Mouse (Mus musculus) frontal cortex, postnatal 10 days (tissue): ENCODE data around the gene Erp29.

Source experiments
- DNase-seq, 2 experiments: peaks; one replicate each; pipeline ENCODE4 v3.0.0; 2022; ENCODE audit warnings: low spot score in 2 of 2, mixed read lengths in 1 of 2

The Erp29 gene

DNA sequence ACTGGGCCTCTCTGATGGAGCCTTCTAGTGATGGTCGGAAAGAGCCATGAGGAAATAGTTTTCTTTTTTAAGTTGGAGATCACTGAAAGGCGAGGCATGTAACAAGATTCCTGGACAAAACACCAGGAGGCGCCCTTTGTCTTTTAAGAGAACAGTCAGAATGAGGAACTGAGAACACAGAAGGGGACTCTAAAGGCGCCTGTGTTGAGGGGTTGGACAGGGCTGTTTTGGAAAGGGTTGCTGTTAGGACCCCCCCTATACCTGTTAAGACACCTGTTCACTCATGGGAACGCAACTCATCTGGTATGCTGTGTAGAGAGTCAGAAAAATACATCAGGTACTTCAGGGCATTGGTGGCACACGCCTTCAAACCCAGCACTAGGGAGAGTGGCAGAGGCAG, 2.3 kb downstream of the Erp29 start:
- DNase-seq: peak in 1 of 2 experiments; percentile 38

DNA sequence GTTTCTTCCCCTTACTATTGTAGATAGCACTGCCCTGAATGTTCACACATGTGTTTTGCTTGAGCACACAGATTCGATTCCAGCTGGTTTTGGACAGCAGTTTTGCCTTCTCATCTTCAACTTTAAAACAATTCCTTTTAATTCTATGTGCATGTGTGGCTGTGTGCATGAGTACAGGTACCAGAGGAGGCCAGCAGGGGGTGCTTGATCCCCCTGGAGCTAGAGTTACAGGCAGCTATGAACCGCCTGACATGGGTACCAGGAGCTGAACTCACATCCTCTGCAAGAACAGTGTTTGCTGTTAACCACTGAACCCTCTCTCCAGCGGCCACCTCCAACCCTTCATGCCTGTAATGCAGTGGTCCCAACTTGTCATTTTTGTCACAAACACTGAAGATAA, 3.9 kb downstream of the Erp29 start:
- DNase-seq: no peak

GRCm38 (mm10) chr5:121444870-121445269, 7.4 kb downstream of the Erp29 start:
- DNase-seq: no peak

DNA sequence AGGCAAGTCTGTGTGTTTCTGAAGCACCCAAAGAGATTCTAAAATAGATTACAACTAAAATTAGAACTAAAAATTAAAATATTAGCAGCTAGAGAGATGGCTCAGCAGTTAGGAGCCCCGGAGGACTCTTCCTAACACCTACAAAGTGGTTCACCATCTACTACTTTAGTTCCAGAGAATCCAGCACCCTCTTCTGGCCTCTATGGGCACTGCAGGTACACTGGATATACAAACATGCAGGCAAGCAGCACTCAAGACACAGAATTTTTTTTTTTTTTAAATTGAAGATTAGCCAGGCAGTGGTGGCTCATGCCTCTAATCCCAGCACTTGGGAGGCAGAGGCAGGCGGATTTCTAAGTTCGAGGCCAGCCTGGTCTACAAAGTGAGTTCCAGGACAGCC, 8.8 kb downstream of the Erp29 start:
- DNase-seq: peak; percentile 41 to 59

DNA sequence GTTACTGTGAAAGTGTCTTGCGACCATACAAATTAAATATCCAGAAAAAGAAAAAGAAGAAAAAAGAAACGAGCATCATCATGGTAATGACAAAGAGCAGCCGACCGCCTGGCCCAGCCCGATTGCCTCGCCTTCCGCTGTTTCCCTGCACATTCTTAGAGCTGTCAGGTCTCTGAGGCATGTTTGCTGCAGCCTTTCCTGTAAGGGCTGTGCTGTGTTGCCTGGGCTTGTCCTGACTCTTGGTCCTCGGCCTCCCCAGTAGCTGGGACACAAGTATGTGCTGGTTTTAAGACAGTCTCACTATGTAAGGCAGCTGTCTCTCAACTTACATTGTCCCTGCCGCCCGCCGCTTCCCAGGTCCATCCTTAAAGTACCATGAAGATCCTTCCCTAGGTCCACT, 13.6 kb downstream of the Erp29 start:
- DNase-seq: no peak

- no peak for DNase-seq
These were observed 14.2 kb downstream of the Erp29 start for GRCm38 (mm10) chr5:121438131-121438530.

DNA sequence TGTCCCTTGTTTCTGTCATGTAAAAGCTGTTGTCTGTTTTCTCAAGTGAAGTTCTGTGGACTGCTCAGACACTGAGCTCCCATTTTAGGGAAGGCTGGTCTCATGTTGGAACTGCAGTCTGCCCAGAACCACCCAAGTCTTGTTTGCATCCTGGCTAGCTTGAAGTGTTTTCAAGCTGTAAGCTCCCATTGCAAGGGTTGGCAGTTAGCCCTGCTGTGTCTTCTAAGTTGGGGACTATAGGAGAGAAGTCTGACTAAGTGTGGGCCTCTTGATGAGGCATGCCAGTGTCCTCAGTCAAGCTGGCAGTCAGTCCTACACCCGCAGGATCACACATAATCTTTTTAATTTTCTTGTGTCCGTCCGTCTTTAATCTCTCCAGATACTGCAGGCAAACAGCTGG, 23.4 kb downstream of the Erp29 start:
- no peak for DNase-seq

- no peak for DNase-seq
These were observed 29.0 kb downstream of the Erp29 start for GRCm38 (mm10) chr5:121423297-121423696.

- no peak for DNase-seq
These were observed 29.5 kb downstream of the Erp29 start for GRCm38 (mm10) chr5:121422787-121423186.

DNA sequence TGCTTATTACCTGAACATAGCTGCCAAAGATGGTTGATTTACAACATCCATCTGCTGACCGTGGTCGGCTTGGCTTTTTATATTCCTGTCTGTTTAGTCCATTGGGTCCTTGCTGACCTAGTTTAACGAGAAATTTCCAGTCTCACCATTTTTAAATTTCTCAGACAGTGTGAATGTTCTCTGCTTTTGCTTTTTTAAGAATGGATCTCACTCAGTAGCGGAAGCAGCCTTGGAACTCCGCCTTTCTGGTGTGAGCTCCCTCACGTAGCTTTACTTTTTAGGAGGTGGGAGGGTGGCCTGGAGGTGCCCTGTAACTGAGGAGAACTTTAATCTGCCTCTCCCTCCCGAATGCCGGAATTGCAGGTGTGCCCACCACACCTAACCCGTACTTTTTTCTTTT, 31.6 kb downstream of the Erp29 start:
- no peak for DNase-seq

- DNase-seq: no peak
These were observed 41.3 kb downstream of the Erp29 start for GRCm38 (mm10) chr5:121410975-121411374.

DNA sequence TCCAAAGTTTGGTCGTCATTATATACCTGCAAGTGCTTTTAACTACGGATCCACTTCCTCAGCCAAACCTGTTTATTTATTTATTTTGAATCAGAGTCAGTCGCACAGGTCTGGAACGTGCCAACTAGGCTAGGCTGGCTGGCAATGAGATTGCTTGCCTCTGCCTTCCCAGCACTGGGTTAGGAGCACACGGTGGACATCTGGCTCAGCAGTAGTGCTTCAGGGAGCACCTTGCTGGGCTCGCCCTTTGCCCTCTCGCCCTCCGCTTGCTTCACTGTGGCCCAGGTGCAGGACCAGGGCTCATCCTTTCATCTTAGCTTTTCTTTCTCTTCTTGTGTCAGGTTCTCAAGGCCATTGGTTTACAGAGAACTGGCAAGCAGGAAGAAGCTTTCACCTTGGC, 44.5 kb downstream of the Erp29 start:
- DNase-seq: no peak

DNA sequence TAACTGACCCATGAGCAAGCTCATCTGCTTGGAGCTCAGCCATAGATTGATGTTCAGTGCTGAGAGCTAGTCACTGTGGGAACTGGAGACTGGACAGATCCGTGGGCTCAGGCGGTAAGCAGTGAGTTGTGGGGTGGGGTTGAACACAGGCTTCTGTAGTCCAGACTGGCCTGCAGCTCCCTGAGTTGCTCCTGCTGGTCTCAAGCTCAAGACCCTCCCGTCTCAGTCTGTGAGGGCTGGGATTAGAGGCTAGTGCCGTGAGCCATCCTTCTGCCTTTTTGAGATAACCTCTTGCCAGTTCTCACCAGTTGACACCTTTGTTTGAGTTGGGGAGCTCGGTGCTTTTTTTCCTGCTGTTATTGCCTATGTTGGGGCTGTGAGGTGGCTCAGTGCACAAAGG, 51.5 kb downstream of the Erp29 start:
- no peak for DNase-seq

DNA sequence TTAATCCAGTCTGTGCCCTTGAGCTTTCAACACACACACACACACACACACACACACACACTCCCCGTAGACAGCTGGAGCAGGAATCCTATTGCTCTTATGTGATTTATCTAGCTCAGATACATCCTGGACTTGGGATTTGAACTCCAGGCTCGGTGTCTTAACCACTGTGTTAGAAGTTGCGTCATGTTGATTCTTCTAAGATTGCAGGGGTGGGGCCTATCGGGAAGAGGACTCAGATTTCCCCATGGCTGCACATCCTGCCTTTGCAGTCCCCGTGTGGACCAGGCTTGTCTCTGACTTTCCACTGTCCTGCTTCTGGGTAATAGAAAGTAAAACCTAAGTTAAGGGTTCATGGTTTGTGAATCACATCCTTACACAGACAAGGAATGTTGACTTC, 52.2 kb downstream of the Erp29 start:
- no peak for DNase-seq

DNA sequence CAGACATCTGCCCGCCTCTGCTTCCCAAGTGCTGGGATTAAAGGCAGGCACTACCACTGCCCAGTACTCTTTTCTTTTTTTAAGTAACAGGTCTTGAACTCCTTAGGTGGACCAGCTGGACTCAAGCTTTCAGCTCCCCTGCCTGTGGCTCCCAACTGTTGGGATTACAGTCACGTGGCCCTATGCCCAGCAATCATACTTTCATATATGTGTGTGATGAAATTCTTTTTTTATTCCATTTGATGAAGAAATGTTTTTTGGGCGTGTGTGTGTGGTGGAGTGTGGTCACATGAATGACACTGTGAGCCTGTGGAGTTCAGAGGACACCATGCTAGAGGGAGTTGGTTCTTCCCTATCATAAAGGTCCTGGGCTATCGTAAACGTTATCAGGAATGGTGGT, 52.8 kb downstream of the Erp29 start:
- DNase-seq: no peak

- DNase-seq: no peak
These were observed 53.3 kb downstream of the Erp29 start for GRCm38 (mm10) chr5:121398965-121399462.

DNA sequence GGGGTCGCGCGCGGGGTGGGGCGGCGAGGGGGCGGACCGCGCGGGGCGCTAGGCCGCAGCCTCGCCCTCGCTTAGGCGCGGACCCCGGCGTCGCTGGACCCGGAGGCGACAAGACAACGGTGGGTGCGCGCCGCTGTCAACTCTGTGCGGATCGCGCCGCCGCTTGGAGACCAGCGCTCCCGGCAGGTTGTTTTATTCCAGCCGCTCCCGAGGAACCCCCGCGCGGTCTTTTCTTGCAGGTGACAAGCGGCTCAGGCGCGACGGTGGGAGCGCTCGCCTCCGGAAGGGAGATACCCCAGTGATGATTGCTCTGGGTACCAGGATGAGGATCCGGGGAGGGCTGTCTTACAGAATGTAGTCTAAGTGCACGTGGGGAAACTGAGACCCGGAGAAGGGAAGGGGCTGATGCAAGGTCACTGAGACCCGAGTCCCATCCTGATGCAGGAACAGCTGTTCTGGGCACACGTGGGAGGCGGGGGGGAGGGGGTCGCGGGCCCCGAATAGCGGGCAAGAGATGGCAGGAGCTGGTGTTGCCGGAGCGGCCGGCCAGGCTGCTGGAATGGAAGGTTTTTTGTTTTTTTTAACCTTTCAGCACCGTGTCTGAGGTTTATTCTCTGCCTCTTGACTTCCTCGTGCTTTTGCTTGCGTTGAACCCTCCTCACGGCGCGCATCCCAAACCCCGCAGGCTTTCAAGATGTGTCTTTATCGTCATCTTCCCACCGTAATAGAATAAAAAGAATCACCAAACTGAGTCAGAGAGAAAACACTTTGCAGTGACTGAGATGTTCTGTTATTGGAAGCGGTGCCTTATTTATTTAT, 54.0 kb downstream of the Erp29 start:
- DNase-seq: no peak

DNA sequence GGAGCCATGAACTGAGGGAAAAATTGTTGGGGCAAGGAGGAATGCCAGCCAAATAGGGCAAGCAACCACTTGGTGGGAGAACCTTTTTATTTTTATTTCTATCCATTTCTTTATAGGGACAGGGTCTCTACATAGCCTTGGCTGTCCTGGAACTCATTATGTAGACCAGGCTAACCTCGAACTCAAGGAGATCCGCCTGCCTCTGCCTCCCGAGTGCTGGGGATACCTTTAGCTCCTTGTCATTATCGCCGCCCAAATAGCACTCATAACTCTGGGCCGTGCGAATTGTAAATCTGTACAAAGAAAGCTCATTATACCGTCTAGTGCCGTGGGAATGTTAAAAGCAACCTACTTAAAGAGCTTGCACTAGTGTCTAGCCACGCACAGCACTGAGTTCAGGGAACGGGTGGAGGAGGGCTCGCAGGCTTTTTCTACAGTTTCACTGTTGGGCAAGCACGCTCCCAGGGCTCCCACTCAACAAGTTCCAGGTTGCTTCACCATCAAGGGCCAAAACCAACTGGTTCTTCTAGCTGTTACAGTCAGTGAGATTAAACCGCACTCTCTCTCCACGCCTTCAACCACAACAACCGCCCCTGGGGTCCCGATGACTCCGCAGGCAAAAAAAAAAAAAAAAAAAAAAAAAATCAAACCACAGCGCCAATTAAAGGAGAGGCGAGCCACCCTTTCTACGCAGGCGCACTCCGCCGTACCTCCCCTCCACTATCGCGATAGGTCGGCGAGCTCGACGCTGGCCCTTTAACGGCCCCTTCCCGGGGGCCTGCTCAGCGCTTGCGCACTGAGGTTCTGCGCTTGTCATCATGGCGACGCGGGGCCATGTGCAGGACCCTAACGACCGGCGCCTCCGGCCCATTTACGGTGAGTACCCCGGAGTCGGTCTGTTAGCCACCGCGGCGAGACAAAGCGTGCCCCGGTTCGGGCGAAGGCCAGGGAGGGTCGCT, 54.8 kb downstream of the Erp29 start, which contains the start of gene Naa25:
Gene Naa25, plus strand, starts transcription at position 750 of the 959 bp plus-strand sequence.
- DNase-seq: peak; percentile 90 to 93

DNA sequence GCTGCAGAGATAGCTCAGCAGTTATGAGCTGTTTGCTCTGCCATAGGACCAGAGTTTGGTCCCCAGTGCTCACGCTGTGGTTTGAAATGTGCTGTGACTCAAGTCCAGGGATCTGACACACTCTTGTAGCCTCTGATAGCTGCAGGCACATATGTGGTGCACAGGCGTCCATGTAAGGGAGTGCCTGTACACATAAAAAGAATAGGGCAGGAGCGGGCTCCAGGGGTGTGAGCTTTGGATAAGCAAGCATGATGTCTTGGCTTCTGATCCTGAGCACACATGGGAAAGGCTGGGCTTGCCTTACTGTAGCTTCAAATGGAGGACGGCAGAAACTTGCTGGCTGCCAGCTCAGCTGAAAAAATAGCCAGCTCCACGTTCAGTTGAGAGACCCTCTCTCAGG, 56.7 kb downstream of the Erp29 start:
- no peak for DNase-seq

- DNase-seq: no peak
These were observed 58.9 kb downstream of the Erp29 start for GRCm38 (mm10) chr5:121393402-121393801.

DNA sequence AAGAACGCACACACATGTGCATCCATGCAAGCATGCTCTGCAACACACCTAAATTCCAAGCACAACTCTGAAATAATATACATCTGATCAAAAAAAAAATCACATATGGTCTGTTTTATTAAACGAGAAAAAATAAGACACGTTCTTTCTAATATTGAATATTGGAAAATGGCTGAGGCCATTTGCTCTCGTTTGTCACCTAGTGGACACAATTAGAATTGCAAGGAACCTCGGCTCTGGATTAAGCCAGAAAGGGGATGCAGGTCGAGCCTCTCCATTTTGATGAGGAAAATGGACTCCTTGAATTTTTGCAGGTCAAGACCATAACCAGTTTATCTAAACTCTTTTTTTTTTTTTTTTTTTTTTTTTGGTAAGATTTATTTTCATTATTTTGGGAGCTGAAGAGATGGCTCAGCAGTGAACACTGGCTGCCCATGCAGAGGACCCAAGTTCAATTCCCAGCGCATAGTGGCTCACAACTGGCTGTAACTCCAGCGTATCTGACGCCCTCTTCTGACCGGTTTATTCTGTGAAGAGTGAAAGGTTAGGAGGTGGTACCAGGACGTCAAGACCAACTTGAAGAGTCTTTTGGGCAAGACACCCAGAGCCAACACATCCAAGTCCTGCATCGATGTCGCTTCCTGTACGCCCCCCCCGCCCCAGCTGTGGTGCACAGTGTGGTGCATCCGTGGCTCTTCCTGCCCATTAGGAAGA, 59.5 kb downstream of the Erp29 start:
- no peak for DNase-seq

- DNase-seq: no peak
These were observed 62.6 kb downstream of the Erp29 start for GRCm38 (mm10) chr5:121389691-121390090.
